Mouse (Mus musculus): ENCODE measurements around the gene Hadh.
A peak's percentile ranks its signal among the peaks of the same experiment; 100 is the strongest.

- TF ChIP-seq CTCF (IDR thresholded peaks at IDR 0.05; ENCODE audit: borderline replicate concordance, insufficient read depth, low read depth, low read length) = peak; percentile 85
- TF ChIP-seq POLR2A (IDR thresholded peaks at IDR 0.05; ENCODE audit: borderline replicate concordance, insufficient read depth, low read length) = no peak
Observed at GRCm38 (mm10) chr3:131320184-131320583, 48.3 kb upstream of the Hadh start.
